Mouse (Mus musculus) myocyte (in vitro differentiated cells): ENCODE measurements around the gene Flt3.

Experiments
- CEBPB ChIP-seq: IDR thresholded peaks from 2 replicates; pipeline ENCODE4 v1.6.1; 2011; ENCODE audit warnings: mild to moderate bottlenecking, moderate library complexity; ENCODE audit not compliant: poor library complexity, insufficient read depth, severe bottlenecking
- E2F4 ChIP-seq: IDR thresholded peaks from one replicate; pipeline ENCODE4 v1.6.1; 2011; ENCODE audit warnings: mild to moderate bottlenecking, control low read depth, moderate library complexity; ENCODE audit not compliant: insufficient read depth
- MAX ChIP-seq: IDR thresholded peaks from one replicate; pipeline ENCODE4 v1.6.1; 2011; ENCODE audit warnings: low read depth, mild to moderate bottlenecking, control low read depth
- MYOD1 ChIP-seq, 3 experiments: IDR thresholded peaks; one replicate each; pipeline ENCODE4 v1.6.1; 2011; ENCODE audit warnings: control low read depth in 2 of 3, low read depth in 2 of 3, mild to moderate bottlenecking in 2 of 3, moderate library complexity in 1 of 3; ENCODE audit not compliant: insufficient read length in 2 of 3, control insufficient read depth in 1 of 3
- POLR2A ChIP-seq: IDR thresholded peaks from one replicate; pipeline ENCODE4 v1.6.1; 2011; ENCODE audit warnings: low read depth, mild to moderate bottlenecking, control low read depth, moderate library complexity; ENCODE audit not compliant: insufficient read length
- POLR2AphosphoS2 ChIP-seq: IDR thresholded peaks from one replicate; pipeline ENCODE4 v1.6.1; 2011; ENCODE audit warnings: low read depth, control low read depth; ENCODE audit not compliant: insufficient read length
- TCF12 ChIP-seq: IDR thresholded peaks from one replicate; pipeline ENCODE4 v1.6.1; 2011; ENCODE audit warnings: mild to moderate bottlenecking, control low read depth; ENCODE audit not compliant: poor library complexity, insufficient read depth, severe bottlenecking
- TCF3 ChIP-seq: IDR thresholded peaks from one replicate; pipeline ENCODE4 v1.6.1; 2011; ENCODE audit warnings: low read depth, control low read depth; ENCODE audit not compliant: insufficient read length
- USF1 ChIP-seq: IDR thresholded peaks from one replicate; pipeline ENCODE4 v1.6.1; 2011; ENCODE audit warnings: low read depth, mild to moderate bottlenecking, control low read depth, moderate library complexity

GRCm38 (mm10) chr5:147429535-147430305 lies 29.4 kb upstream of the Flt3 start, which contains the start of gene Pan3:
- TF ChIP-seq MAX = no peak
- TF ChIP-seq E2F4 = no peak
- TF ChIP-seq POLR2A = peak; percentile 93
- no peak for TF ChIP-seq TCF12
- no peak for TF ChIP-seq USF1
- peak; percentile 85 for TF ChIP-seq POLR2AphosphoS2
- TF ChIP-seq CEBPB = no peak
- TF ChIP-seq MYOD1 (IDR thresholded peaks at IDR 0.05; ENCODE audit: control insufficient read depth in 1 of 3, insufficient read length in 2 of 3, low read depth in 2 of 3) = no peak
- no peak for TF ChIP-seq TCF3
